Mouse (Mus musculus) brain, embryonic 14.5 days (tissue): ENCODE data around the gene 1700014D04Rik.

Source experiments
- CTCF ChIP-seq: fragments of 200-500 bp; IDR thresholded peaks from 2 replicates; pipeline ENCODE4 v1.5.1; 2012; ENCODE audit warnings: inconsistent platforms, mild to moderate bottlenecking, moderate library complexity, borderline replicate concordance; ENCODE audit not compliant: insufficient read depth, insufficient read length; ENCODE audit errors: extremely low read depth
- POLR2A ChIP-seq: fragments of 200-500 bp; IDR thresholded peaks from 2 replicates; pipeline ENCODE4 v1.6.1; 2012; ENCODE audit warnings: mild to moderate bottlenecking, inconsistent platforms, borderline replicate concordance; ENCODE audit not compliant: poor library complexity, insufficient read depth, insufficient read length, severe bottlenecking; ENCODE audit errors: extremely low read depth

DNA sequence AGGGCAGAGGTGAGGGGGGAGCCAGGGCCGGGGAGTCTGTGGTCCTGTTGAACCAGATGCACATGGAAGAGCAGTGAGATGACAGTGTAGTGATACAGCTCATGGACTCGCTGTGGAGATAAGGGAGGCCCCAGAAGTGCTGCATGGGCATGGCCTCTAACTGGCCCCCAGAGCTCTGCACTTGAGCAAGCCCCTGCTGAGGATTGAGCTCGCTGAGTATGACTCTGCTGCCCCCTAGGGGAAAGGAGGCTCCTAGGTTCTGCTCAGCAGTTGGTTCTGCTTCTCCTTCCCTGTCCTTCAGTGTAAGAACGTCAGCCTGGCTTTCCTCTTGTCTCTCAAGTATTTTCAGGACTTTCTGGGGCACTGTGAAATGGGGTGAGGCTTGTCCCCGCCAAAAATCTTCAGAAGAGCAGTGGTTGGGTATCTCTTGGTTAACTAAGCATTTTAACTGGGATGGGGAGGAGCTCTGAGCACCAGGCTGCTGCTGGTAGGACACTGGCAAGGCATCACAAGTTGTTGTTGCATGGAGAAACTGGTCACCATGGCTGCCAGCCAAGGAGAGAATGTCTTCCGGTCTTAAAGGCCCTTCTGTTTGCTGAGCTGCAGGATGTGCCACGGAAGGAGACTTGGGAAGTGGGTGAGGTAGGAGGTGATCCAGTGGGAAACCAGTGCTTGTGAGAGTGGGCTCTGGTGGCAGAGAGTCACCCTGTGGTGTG, 18.0 kb downstream of the 1700014D04Rik start:
- TF ChIP-seq CTCF (peak; percentile 95), POLR2A (no peak)
